Mouse (Mus musculus) limb, embryonic 15.5 days (tissue): Measurements from ENCODE around the gene Foxred2. TPM values are rescaled to one million over a fixed set of nuclear protein-coding genes. Genes with fewer than 3 reads are reported as not detected.

Source experiments
- ATAC-seq: fragments of 200-750 bp; cut with Nextera tagmentation; 2 replicates; pipeline ENCODE4 v1.8.0; 2017; ENCODE audit warnings: low read depth, moderate TSS enrichment; ENCODE audit not compliant: insufficient number of reproducible peaks, low FRiP score, low TSS enrichment
- H3K27ac ChIP-seq: fragments of 300-500 bp; sonication (generic); 2 replicates; pipeline ENCODE4 v1.5.1; 2015; ENCODE audit warnings: moderate library complexity, mild to moderate bottlenecking, inconsistent platforms
- H3K27me3 ChIP-seq: fragments of 300-500 bp; sonication (generic); 2 replicates; pipeline ENCODE4 v1.6.1; 2015; ENCODE audit warnings: inconsistent platforms
- H3K36me3 ChIP-seq: fragments of 300-500 bp; sonication (generic); 2 replicates; pipeline ENCODE4 v1.6.1; 2015; ENCODE audit warnings: inconsistent platforms
- H3K4me1 ChIP-seq: fragments of 300-500 bp; sonication (generic); 2 replicates; pipeline ENCODE4 v1.6.1; 2015; ENCODE audit warnings: inconsistent platforms
- H3K4me2 ChIP-seq: fragments of 300-500 bp; sonication (generic); 2 replicates; pipeline ENCODE4 v1.6.1; 2015; ENCODE audit warnings: mild to moderate bottlenecking, inconsistent platforms
- H3K4me3 ChIP-seq: fragments of 300-500 bp; sonication (generic); 2 replicates; pipeline ENCODE4 v1.5.1; 2015; ENCODE audit warnings: mild to moderate bottlenecking, inconsistent platforms
- H3K9ac ChIP-seq: fragments of 300-500 bp; sonication (generic); 2 replicates; pipeline ENCODE4 v1.6.1; 2015; ENCODE audit warnings: inconsistent platforms
- H3K9me3 ChIP-seq: fragments of 300-500 bp; sonication (generic); 2 replicates; pipeline ENCODE4 v1.6.1; 2016; ENCODE audit warnings: inconsistent platforms
- WGBS: fragments of 180-500 bp; shearing (Covaris S2); methylation state at CpG from one replicate; pipeline ENCODE4 v1.1.7; 2015; 5-methylcytosine and 5-hydroxymethylcytosine counted together
- polyA plus RNA-seq: library from polyadenylated mRNA; unstranded; fragments of >200 nt; fragmentation: Nextera tagmentation; extraction: Ambion mirVana; gene quantifications from 2 replicates; pipeline ENCODE4 v1.2.1, GENCODE M21; 2015

Foxred2 gene
- polyA plus RNA-seq, 1 experiment from 2014 or later: 4.2 TPM

- WGBS: 83% methylated on average over 8 of the region's 8 CpGs
- Histone ChIP-seq H3K4me2 (no peak overlapping the region), H3K9me3 (no peaks in the 10 kb centered on the region), H3K4me3 (no peak overlapping the region), H3K9ac (no peak overlapping the region), H3K27ac (no peak overlapping the region), H3K27me3 (no peaks in the 10 kb centered on the region), H3K4me1 (peaks cover 4% of the 10 kb centered on the region; the same call in 1 of the 2 replicates), H3K36me3 (no peaks in the 10 kb centered on the region)
- no peak for ATAC-seq
Observed at GRCm38 (mm10) chr15:77891766-77892165, 64.8 kb downstream of the Foxred2 start.

Other genes with a start within 250 kb of the Foxred2 start
- 0.12 and 0.22 TPM in 2 replicates for gene Apol9b, start 227.7 kb downstream of the Foxred2 start, polyA plus RNA-seq
- gene Apol8, start 199.7 kb downstream of the Foxred2 start, polyA plus RNA-seq: 0.14 and 0.15 TPM in 2 replicates
- gene Myh9, start 114.5 kb downstream of the Foxred2 start, polyA plus RNA-seq: 39.9 and 44.1 TPM in 2 replicates
- gene Txn2, start 27.7 kb downstream of the Foxred2 start, polyA plus RNA-seq: 231 and 263 TPM in 2 replicates
- gene Eif3d, start 14.1 kb upstream of the Foxred2 start, polyA plus RNA-seq: 181 and 188 TPM in 2 replicates
- 0.04 TPM in 1 of 2 replicates, not detected in the other for gene Cacng2, start 163.3 kb upstream of the Foxred2 start, polyA plus RNA-seq
- 75.7 and 83.1 TPM in 2 replicates for gene Ift27, start 217.4 kb upstream of the Foxred2 start, polyA plus RNA-seq
- 0.15 and 0.48 TPM in 2 replicates for gene Pvalb, start 249.7 kb upstream of the Foxred2 start, polyA plus RNA-seq